ENCODE assay signal across 20 mouse cellular contexts in the genomic region with DNA sequence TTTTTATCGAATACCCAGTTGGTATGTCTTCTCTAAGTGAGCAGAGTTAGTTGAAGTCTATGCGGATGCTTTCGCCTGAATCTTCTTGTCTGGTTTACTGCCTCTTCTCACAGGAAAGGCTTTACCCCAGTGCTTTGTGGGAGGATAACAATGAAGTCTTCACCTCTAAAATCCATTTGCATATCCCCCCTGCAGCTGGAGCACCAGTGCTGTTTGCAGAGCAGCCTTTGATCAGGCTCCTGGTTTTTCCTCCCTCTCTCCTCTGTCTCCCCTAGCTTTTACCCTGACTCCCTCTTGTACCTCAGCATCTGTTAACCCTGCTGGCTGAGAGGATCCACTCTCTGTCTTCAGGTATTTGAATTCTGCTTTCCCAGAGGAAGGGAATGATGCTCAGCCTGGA.
DNase-seq lines count a peak whose midpoint lies in the region; ATAC-seq and TF ChIP-seq lines count a peak whose summit lies in the region.
"Had no signal": no experiment of that assay in that cellular context is flagged by ENCODE, and none has a peak within 500 bp of the region (broad histone marks: within the 10 kb centered on the region; RNA-seq: fewer than 3 reads in every experiment).

No protein-coding gene starts in this region.

- 16% methylated on average over 3 of the region's 3 CpGs for WGBS in midbrain, embryonic 11.5 days
- WGBS in midbrain, postnatal 0 days, result 13% methylated on average over 3 of the region's 3 CpGs

- peak; percentile 60 for DNase-seq in heart, adult 11 months
- no peak for DNase-seq in heart, adult 9 months (ENCODE audit: low spot score in 2 of 2)
- DNase-seq in R1 (ENCODE audit: low read depth, low spot score), result peak; percentile 41
- DNase-seq in midbrain, embryonic 11.5 days (ENCODE audit: low spot score, missing footprints), result peak; percentile 89
- no peak for DNase-seq in midbrain, postnatal 0 days (ENCODE audit: low spot score)
- no peak for DNase-seq in adrenal gland, adult 8-10 months
- DNase-seq in urinary bladder, postnatal 36 days (ENCODE audit: low spot score in 2 of 2), result no peak
- DNase-seq: adrenal gland, postnatal 14 days; cerebellum, adult 9-10 months; gastrocnemius, adult 2 months; kidney, adult 8-10 months; kidney, postnatal 10 days; liver had no signal

- H3K36me3 ChIP-seq in midbrain, embryonic 11.5 days (ENCODE audit: control insufficient read depth, insufficient read depth, low read length), result no peaks in the 10 kb centered on the region
- H3K36me3 ChIP-seq in midbrain, postnatal 0 days (ENCODE audit: insufficient read depth, low read length), result no peaks in the 10 kb centered on the region
- H3K36me3 ChIP-seq: embryonic facial prominence, embryonic 15.5 days; heart, embryonic 10.5 days; limb, embryonic 10.5 days; neural tube, embryonic 15.5 days had no signal

- peak overlapping the region; percentile 22 for H3K27ac ChIP-seq in midbrain, embryonic 11.5 days (ENCODE audit: low read depth, low read length)
- peak overlapping the region; percentile 3; the same call in 1 of the 2 replicates for H3K27ac ChIP-seq in midbrain, postnatal 0 days (ENCODE audit: low read depth, low read length)
- H3K27ac ChIP-seq: embryonic facial prominence, embryonic 15.5 days; gastrocnemius, adult 2 months; heart, embryonic 10.5 days; left cerebral cortex, adult 2 months; limb, embryonic 10.5 days; macrophage; neural tube, embryonic 15.5 days; stomach, postnatal 0 days had no signal

- no peak overlapping the region for H3K9ac ChIP-seq in midbrain, embryonic 11.5 days (ENCODE audit: low read length)
- H3K9ac ChIP-seq in midbrain, postnatal 0 days (replicated peaks; ENCODE audit: low read length, poor library complexity, severe bottlenecking), result no peak overlapping the region
- H3K9ac ChIP-seq: embryonic facial prominence, embryonic 15.5 days; neural tube, embryonic 15.5 days had no signal

- no peak overlapping the region for H3K4me3 ChIP-seq in midbrain, embryonic 11.5 days (ENCODE audit: low read depth, low read length)
- H3K4me3 ChIP-seq in midbrain, postnatal 0 days (ENCODE audit: low read depth, low read length), result no peak overlapping the region
- H3K4me3 ChIP-seq: embryonic facial prominence, embryonic 15.5 days; gastrocnemius, adult 2 months; heart, embryonic 10.5 days; left cerebral cortex, adult 2 months; limb, embryonic 10.5 days; neural tube, embryonic 15.5 days had no signal

- H3K4me1 ChIP-seq in midbrain, embryonic 11.5 days (ENCODE audit: control insufficient read depth, insufficient read depth, low read length), result peaks cover 13% of the 10 kb centered on the region
- H3K4me1 ChIP-seq in midbrain, postnatal 0 days (ENCODE audit: insufficient read depth, low read length), result no peaks in the 10 kb centered on the region
- H3K4me1 ChIP-seq: embryonic facial prominence, embryonic 15.5 days; heart, embryonic 10.5 days; limb, embryonic 10.5 days had no signal

- ATAC-seq in midbrain, embryonic 11.5 days (ENCODE audit: low FRiP score), result peak; percentile 24; the same call in 1 of the 2 replicates
- no peak for ATAC-seq in midbrain, postnatal 0 days (ENCODE audit: low FRiP score)

- no peak for TF ChIP-seq CTCF in midbrain, postnatal 0 days (IDR thresholded peaks at IDR 0.05)

- no peak overlapping the region for H3K4me2 ChIP-seq in midbrain, embryonic 11.5 days
- H3K4me2 ChIP-seq in midbrain, postnatal 0 days (ENCODE audit: low read depth, low read length, poor library complexity, severe bottlenecking), result no peak overlapping the region
- H3K4me2 ChIP-seq: embryonic facial prominence, embryonic 15.5 days; neural tube, embryonic 15.5 days had no signal

- H3K9me3 ChIP-seq in midbrain, embryonic 11.5 days (ENCODE audit: control insufficient read depth, low read length), result no peaks in the 10 kb centered on the region
- H3K9me3 ChIP-seq in midbrain, postnatal 0 days (ENCODE audit: low read length), result no peaks in the 10 kb centered on the region
- H3K9me3 ChIP-seq: embryonic facial prominence, embryonic 15.5 days; heart, embryonic 10.5 days; limb, embryonic 10.5 days; neural tube, embryonic 15.5 days had no signal

- H3K27me3 ChIP-seq in midbrain, embryonic 11.5 days (ENCODE audit: control insufficient read depth, insufficient read depth, low read length), result no peaks in the 10 kb centered on the region
- H3K27me3 ChIP-seq in midbrain, postnatal 0 days (ENCODE audit: insufficient read depth, low read length), result no peaks in the 10 kb centered on the region
- H3K27me3 ChIP-seq: embryonic facial prominence, embryonic 15.5 days; neural tube, embryonic 15.5 days had no signal

Comparison
In these comparisons a context has a peak if more than half of its experiments do, and no peak if none do; other contexts are left out.
1. DNase-seq: peak in heart, adult 11 months (single experiment), R1 (single experiment) and midbrain, embryonic 11.5 days (single experiment); none in heart, adult 9 months (0 of 2), midbrain, postnatal 0 days (single experiment), adrenal gland, adult 8-10 months (single experiment) and urinary bladder, postnatal 36 days (0 of 2).